Mouse (Mus musculus) embryonic fibroblast, embryonic 13.5 days (primary cell): ENCODE data around the gene Dock6. TPM values are rescaled to one million over a fixed set of nuclear protein-coding genes. Genes with fewer than 3 reads are reported as not detected.

ENCODE experiments used
- H3K27ac ChIP-seq: 2 replicates; pipeline ENCODE4 v1.5.1; 2012; ENCODE audit warnings: low read length, control low read depth, inconsistent platforms; ENCODE audit not compliant: insufficient read depth
- H3K4me1 ChIP-seq: 2 replicates; pipeline ENCODE4 v1.6.1; 2011; ENCODE audit warnings: low read length; ENCODE audit not compliant: control insufficient read depth, insufficient read depth
- H3K4me3 ChIP-seq: 2 replicates; pipeline ENCODE4 v1.5.1; 2011; ENCODE audit warnings: mild to moderate bottlenecking, control low read depth, low read length; ENCODE audit not compliant: insufficient read depth
- CTCF ChIP-seq: IDR thresholded peaks from 2 replicates; pipeline ENCODE4 v1.5.1; 2011; ENCODE audit warnings: mild to moderate bottlenecking, control low read depth, low read length, moderate library complexity, borderline replicate concordance; ENCODE audit not compliant: insufficient read depth
- POLR2A ChIP-seq: IDR thresholded peaks from 2 replicates; pipeline ENCODE4 v1.6.1; 2011; ENCODE audit warnings: low read depth, mild to moderate bottlenecking, control low read depth, low read length, moderate library complexity
- polyA plus RNA-seq: library from polyadenylated mRNA; stranded (reverse); fragments of >200 nt; gene quantifications from 2 replicates; pipeline ENCODE4 v1.2.4, GENCODE M21; 2011; ENCODE audit warnings: low read depth; ENCODE audit not compliant: missing spikeins, insufficient read length

The Dock6 gene
- polyA plus RNA-seq, 1 experiment, result 18.6 TPM

GRCm38 (mm10) chr9:21816716-21817305 lies 35.6 kb downstream of the Dock6 start:
- no peak overlapping the region for H3K27ac ChIP-seq
- H3K4me1 ChIP-seq, result no peaks in the 10 kb centered on the region
- TF ChIP-seq CTCF, result no peak
- no peak for TF ChIP-seq POLR2A
- H3K4me3 ChIP-seq, result no peak overlapping the region

- TF ChIP-seq POLR2A (no peak), CTCF (no peak)
- H3K4me1 ChIP-seq, result no peaks in the 10 kb centered on the region
- H3K27ac ChIP-seq, result no peak overlapping the region
- no peak overlapping the region for H3K4me3 ChIP-seq
Measured at GRCm38 (mm10) chr9:21811170-21811569, 41.3 kb downstream of the Dock6 start.

- H3K4me1 ChIP-seq, result no peaks in the 10 kb centered on the region; the same call in 1 of the 2 replicates
- H3K4me3 ChIP-seq, result no peak overlapping the region
- no peak overlapping the region for H3K27ac ChIP-seq
- TF ChIP-seq POLR2A, result no peak
- peak; percentile 42; the same call in 1 of the 2 replicates for TF ChIP-seq CTCF
Measured at GRCm38 (mm10) chr9:21808561-21808960, 43.9 kb downstream of the Dock6 start.

- H3K27ac ChIP-seq, result no peak overlapping the region
- H3K4me1 ChIP-seq, result no peaks in the 10 kb centered on the region; the same call in 1 of the 2 replicates
- H3K4me3 ChIP-seq, result no peak overlapping the region
- no peak for TF ChIP-seq POLR2A
- TF ChIP-seq CTCF, result no peak
Measured at GRCm38 (mm10) chr9:21806976-21807375, 45.5 kb downstream of the Dock6 start.

- TF ChIP-seq POLR2A (no peak), CTCF (no peak)
- Histone ChIP-seq H3K4me3 (no peak overlapping the region), H3K4me1 (no peaks in the 10 kb centered on the region; the same call in 1 of the 2 replicates), H3K27ac (no peak overlapping the region)
Measured at GRCm38 (mm10) chr9:21806363-21806762, 46.1 kb downstream of the Dock6 start.

GRCm38 (mm10) chr9:21803986-21804644 lies 48.3 kb downstream of the Dock6 start:
- Histone ChIP-seq H3K27ac (peak overlapping the region; percentile 94), H3K4me3 (no peak overlapping the region), H3K4me1 (no peaks in the 10 kb centered on the region; the same call in 1 of the 2 replicates)
- peak; percentile 59 for TF ChIP-seq POLR2A
- TF ChIP-seq CTCF, result peak; percentile 94

GRCm38 (mm10) chr9:21801591-21801990 lies 50.8 kb downstream of the Dock6 start:
- Histone ChIP-seq H3K4me3 (no peak overlapping the region), H3K4me1 (peaks cover 4% of the 10 kb centered on the region; the same call in 1 of the 2 replicates), H3K27ac (no peak overlapping the region)
- TF ChIP-seq POLR2A (no peak), CTCF (no peak)

GRCm38 (mm10) chr9:21801121-21801520 lies 51.3 kb downstream of the Dock6 start:
- Histone ChIP-seq H3K4me3 (no peak overlapping the region), H3K4me1 (peaks cover 4% of the 10 kb centered on the region; the same call in 1 of the 2 replicates), H3K27ac (no peak overlapping the region)
- no peak for TF ChIP-seq POLR2A
- no peak for TF ChIP-seq CTCF

- no peak overlapping the region for H3K4me3 ChIP-seq
- peaks cover 7% of the 10 kb centered on the region; the same call in 1 of the 2 replicates for H3K4me1 ChIP-seq
- peak overlapping the region; percentile 84 for H3K27ac ChIP-seq
- TF ChIP-seq POLR2A, result no peak
- no peak for TF ChIP-seq CTCF
Measured at GRCm38 (mm10) chr9:21799010-21799350, 53.5 kb downstream of the Dock6 start.

- TF ChIP-seq POLR2A (peak; percentile 92), CTCF (no peak)
- peak within 1 kb of the TSS; percentile 82 for H3K4me3 ChIP-seq
- peak within 1 kb of the TSS; percentile 90 for H3K27ac ChIP-seq
- peaks cover 7% of the 10 kb centered on the region; the same call in 1 of the 2 replicates for H3K4me1 ChIP-seq
Measured at GRCm38 (mm10) chr9:21798345-21799009, 54.0 kb downstream of the Dock6 start, which contains the start of gene Kank2. Gene Kank2, minus strand, starts transcription at chr9:21798744.

- TF ChIP-seq CTCF, result no peak
- TF ChIP-seq POLR2A, result peak; percentile 68; the same call in 1 of the 2 replicates
- H3K4me1 ChIP-seq, result 0 out of 2 replicates have a peak, but pooled peaks cover 7% of the 10 kb centered on the region
Measured at GRCm38 (mm10) chr9:21797921-21798344, 54.5 kb downstream of the Dock6 start.

More at GRCm38 (mm10) chr9:21797921-21798344, 54.5 kb downstream of the Dock6 start:
- H3K4me3 ChIP-seq, result peak overlapping the region; percentile 82
- peak overlapping the region; percentile 90 for H3K27ac ChIP-seq
